Mouse (Mus musculus) heart, embryonic 13.5 days (tissue): ENCODE measurements around the gene Upp2. TPM values are rescaled to one million over a fixed set of nuclear protein-coding genes. Genes with fewer than 3 reads are reported as not detected.

Experiments used
- ATAC-seq: fragments of 200-750 bp; cut with Nextera tagmentation; 2 replicates; pipeline ENCODE4 v1.8.0; 2017; ENCODE audit warnings: moderate TSS enrichment; ENCODE audit not compliant: insufficient number of reproducible peaks, low FRiP score, low TSS enrichment; ENCODE audit errors: extremely low read depth
- H3K27ac ChIP-seq: fragments of 300-500 bp; sonication (generic); replicated peaks from 2 replicates; pipeline ENCODE4 v1.5.1; 2015; ENCODE audit warnings: moderate library complexity, mild to moderate bottlenecking, inconsistent platforms
- H3K27me3 ChIP-seq: fragments of 300-500 bp; sonication (generic); replicated peaks from 2 replicates; pipeline ENCODE4 v1.6.1; 2015; ENCODE audit warnings: mild to moderate bottlenecking, inconsistent platforms
- H3K36me3 ChIP-seq: fragments of 300-500 bp; sonication (generic); 2 replicates; pipeline ENCODE4 v1.6.1; 2015; ENCODE audit warnings: mild to moderate bottlenecking, inconsistent platforms
- H3K4me1 ChIP-seq: fragments of 300-500 bp; sonication (generic); 2 replicates; pipeline ENCODE4 v1.6.1; 2015; ENCODE audit warnings: inconsistent platforms
- H3K4me2 ChIP-seq: fragments of 300-500 bp; sonication (generic); 2 replicates; pipeline ENCODE4 v1.6.1; 2015; ENCODE audit warnings: inconsistent platforms, mild to moderate bottlenecking, moderate library complexity
- H3K4me3 ChIP-seq: fragments of 300-500 bp; sonication (generic); 2 replicates; pipeline ENCODE4 v1.5.1; 2015; ENCODE audit warnings: moderate library complexity, mild to moderate bottlenecking, inconsistent platforms
- H3K9ac ChIP-seq: fragments of 300-500 bp; sonication (generic); 2 replicates; pipeline ENCODE4 v1.6.1; 2015; ENCODE audit warnings: inconsistent platforms, mild to moderate bottlenecking, moderate library complexity
- H3K9me3 ChIP-seq: fragments of 300-500 bp; sonication (generic); 2 replicates; pipeline ENCODE4 v1.6.1; 2016; ENCODE audit warnings: inconsistent platforms
- WGBS: fragments of 180-500 bp; shearing (Covaris S2); methylation state at CpG from one replicate; pipeline ENCODE4 v1.1.7; 2015; ENCODE audit warnings: mixed read lengths; 5-methylcytosine and 5-hydroxymethylcytosine counted together
- polyA plus RNA-seq: library from polyadenylated mRNA; unstranded; fragments of >200 nt; fragmentation: Nextera tagmentation; extraction: Ambion mirVana; gene quantifications from 2 replicates; pipeline ENCODE4 v1.2.1, GENCODE M21; 2015

Gene Upp2
- polyA plus RNA-seq, 1 experiment from 2014 or later, result 6.4 TPM

GRCm38 (mm10) chr2:58711049-58711448 lies 144.0 kb downstream of the Upp2 start:
- 80% methylated on average over 4 of the region's 4 CpGs for WGBS
- Histone ChIP-seq H3K36me3 (no peaks in the 10 kb centered on the region), H3K9ac (no peak overlapping the region; the same call in 1 of the 2 replicates), H3K9me3 (no peaks in the 10 kb centered on the region), H3K4me2 (no peak overlapping the region), H3K4me3 (no peak overlapping the region), H3K27ac (peak overlapping the region; percentile 93), H3K27me3 (no peaks in the 10 kb centered on the region), H3K4me1 (peaks cover 81% of the 10 kb centered on the region)
- ATAC-seq, result no peak

- Histone ChIP-seq H3K36me3 (no peaks in the 10 kb centered on the region), H3K4me3 (no peak overlapping the region), H3K9ac (no peak overlapping the region), H3K27me3 (no peaks in the 10 kb centered on the region), H3K27ac (peak overlapping the region; percentile 93), H3K4me2 (no peak overlapping the region), H3K9me3 (no peaks in the 10 kb centered on the region), H3K4me1 (peaks cover 76% of the 10 kb centered on the region)
- no peak for ATAC-seq
- 45% methylated on average over 2 of the region's 2 CpGs for WGBS
These were observed 144.4 kb downstream of the Upp2 start for GRCm38 (mm10) chr2:58711491-58711890.

GRCm38 (mm10) chr2:58711935-58712334 lies 144.8 kb downstream of the Upp2 start:
- Histone ChIP-seq H3K27ac (peak overlapping the region; percentile 93), H3K4me3 (no peak overlapping the region), H3K4me1 (peaks cover 72% of the 10 kb centered on the region), H3K27me3 (no peaks in the 10 kb centered on the region), H3K9me3 (no peaks in the 10 kb centered on the region), H3K36me3 (no peaks in the 10 kb centered on the region), H3K9ac (no peak overlapping the region), H3K4me2 (0 out of 2 replicates have a peak overlapping the region, but pooled peaks have one; percentile 16)
- peak; percentile 76; the same call in 1 of the 2 replicates for ATAC-seq
- WGBS, result 10% methylated on average over 5 of the region's 5 CpGs

GRCm38 (mm10) chr2:58717898-58718297 lies 150.8 kb downstream of the Upp2 start:
- 64% methylated on average over 3 of the region's 3 CpGs for WGBS
- ATAC-seq, result no peak
- no peak overlapping the region for H3K4me3 ChIP-seq

GRCm38 (mm10) chr2:58737192-58737820 lies 170.2 kb downstream of the Upp2 start:
- Histone ChIP-seq H3K4me1 (no peaks in the 10 kb centered on the region), H3K36me3 (no peaks in the 10 kb centered on the region), H3K4me3 (no peak overlapping the region), H3K9me3 (0 out of 2 replicates have a peak, but pooled peaks cover 5% of the 10 kb centered on the region), H3K27me3 (no peaks in the 10 kb centered on the region), H3K27ac (no peak overlapping the region), H3K9ac (no peak overlapping the region), H3K4me2 (no peak overlapping the region)
- WGBS, result 40% methylated on average over 4 of the region's 4 CpGs
- no peak for ATAC-seq

More at GRCm38 (mm10) chr2:58717898-58718297, 150.8 kb downstream of the Upp2 start:
- Histone ChIP-seq H3K36me3 (no peaks in the 10 kb centered on the region), H3K4me1 (peaks cover 17% of the 10 kb centered on the region; the same call in 1 of the 2 replicates), H3K27me3 (no peaks in the 10 kb centered on the region), H3K27ac (no peak overlapping the region), H3K4me2 (no peak overlapping the region), H3K9me3 (0 out of 2 replicates have a peak, but pooled peaks cover 6% of the 10 kb centered on the region), H3K9ac (no peak overlapping the region)

- WGBS, result 68% methylated on average over 1 of the region's 1 CpGs
- Histone ChIP-seq H3K27me3 (no peaks in the 10 kb centered on the region), H3K27ac (no peak overlapping the region), H3K4me1 (peaks cover 10% of the 10 kb centered on the region; the same call in 1 of the 2 replicates), H3K4me3 (no peak overlapping the region), H3K4me2 (no peak overlapping the region), H3K9me3 (no peaks in the 10 kb centered on the region), H3K9ac (no peak overlapping the region), H3K36me3 (no peaks in the 10 kb centered on the region)
- no peak for ATAC-seq
These were observed 174.1 kb downstream of the Upp2 start for GRCm38 (mm10) chr2:58741213-58741612.

- no peaks in the 10 kb centered on the region for H3K27me3 ChIP-seq
- 85% methylated on average over 4 of the region's 4 CpGs for WGBS
- H3K4me2 ChIP-seq, result no peak overlapping the region
- H3K36me3 ChIP-seq, result no peaks in the 10 kb centered on the region
- no peak overlapping the region for H3K27ac ChIP-seq
- ATAC-seq, result no peak
- no peak overlapping the region for H3K9ac ChIP-seq
- H3K9me3 ChIP-seq, result no peaks in the 10 kb centered on the region
- H3K4me3 ChIP-seq, result no peak overlapping the region
- H3K4me1 ChIP-seq, result peaks cover 10% of the 10 kb centered on the region; the same call in 1 of the 2 replicates
These were observed 174.9 kb downstream of the Upp2 start for GRCm38 (mm10) chr2:58742026-58742425.

GRCm38 (mm10) chr2:58743446-58743845 lies 176.3 kb downstream of the Upp2 start:
- H3K27me3 ChIP-seq, result no peaks in the 10 kb centered on the region
- H3K9me3 ChIP-seq, result no peaks in the 10 kb centered on the region
- no peak overlapping the region for H3K4me3 ChIP-seq
- ATAC-seq, result no peak
- 61% methylated on average over 3 of the region's 3 CpGs for WGBS
- no peak overlapping the region for H3K4me2 ChIP-seq
- H3K36me3 ChIP-seq, result no peaks in the 10 kb centered on the region
- H3K9ac ChIP-seq, result no peak overlapping the region
- no peak overlapping the region for H3K27ac ChIP-seq
- peaks cover 10% of the 10 kb centered on the region; the same call in 1 of the 2 replicates for H3K4me1 ChIP-seq

- H3K4me2 ChIP-seq, result no peak overlapping the region
- no peaks in the 10 kb centered on the region for H3K27me3 ChIP-seq
- no peaks in the 10 kb centered on the region for H3K9me3 ChIP-seq
- no peak overlapping the region for H3K27ac ChIP-seq
- no peaks in the 10 kb centered on the region for H3K36me3 ChIP-seq
- no peak for ATAC-seq
- WGBS, result 71% methylated on average over 11 of the region's 11 CpGs
- peaks cover 10% of the 10 kb centered on the region; the same call in 1 of the 2 replicates for H3K4me1 ChIP-seq
- H3K9ac ChIP-seq, result no peak overlapping the region
- no peak overlapping the region for H3K4me3 ChIP-seq
These were observed 180.6 kb downstream of the Upp2 start for GRCm38 (mm10) chr2:58747483-58748229.

- no peaks in the 10 kb centered on the region for H3K9me3 ChIP-seq
- H3K27me3 ChIP-seq, result no peaks in the 10 kb centered on the region
- no peak overlapping the region for H3K9ac ChIP-seq
- H3K4me2 ChIP-seq, result no peak overlapping the region
- H3K36me3 ChIP-seq, result no peaks in the 10 kb centered on the region
- no peak overlapping the region for H3K27ac ChIP-seq
- ATAC-seq, result no peak
- 68% methylated on average over 5 of the region's 5 CpGs for WGBS
- H3K4me1 ChIP-seq, result peaks cover 10% of the 10 kb centered on the region; the same call in 1 of the 2 replicates
- no peak overlapping the region for H3K4me3 ChIP-seq
These were observed 181.2 kb downstream of the Upp2 start for GRCm38 (mm10) chr2:58748296-58748695.

- no peak overlapping the region for H3K27ac ChIP-seq
These were observed 185.8 kb downstream of the Upp2 start for GRCm38 (mm10) chr2:58752891-58753290.

More at GRCm38 (mm10) chr2:58752891-58753290, 185.8 kb downstream of the Upp2 start:
- H3K9me3 ChIP-seq, result no peaks in the 10 kb centered on the region
- ATAC-seq, result no peak
- no peaks in the 10 kb centered on the region for H3K36me3 ChIP-seq
- 38% methylated on average over 2 of the region's 2 CpGs for WGBS
- H3K27me3 ChIP-seq, result no peaks in the 10 kb centered on the region
- no peak overlapping the region for H3K4me2 ChIP-seq
- H3K4me3 ChIP-seq, result no peak overlapping the region
- H3K9ac ChIP-seq, result no peak overlapping the region
- no peaks in the 10 kb centered on the region for H3K4me1 ChIP-seq
